Comparison of ENCODE assay signal across 15 mouse cellular contexts in genomic region chr5:115653776-115654175, GRCm38 (mm10).
"Had no signal": no experiment of that assay in that cellular context is flagged by ENCODE, and none has a peak within 500 bp of the region (broad histone marks: within the 10 kb centered on the region; RNA-seq: fewer than 3 reads in every experiment).

No protein-coding gene starts in this region.

- H3K27ac ChIP-seq: limb, embryonic 10.5 days; limb, embryonic 13.5 days; liver, embryonic 15.5 days; lung, embryonic 15.5 days had no signal

- H3K4me2 ChIP-seq: lung, embryonic 15.5 days; midbrain, embryonic 11.5 days had no signal

- H3K27me3 ChIP-seq: limb, embryonic 13.5 days; liver, embryonic 15.5 days; lung, embryonic 15.5 days had no signal

- H3K4me3 ChIP-seq: liver, embryonic 12.5 days; liver, embryonic 15.5 days; lung, embryonic 15.5 days had no signal

- H3K9ac ChIP-seq: limb, embryonic 13.5 days; liver, embryonic 12.5 days; liver, embryonic 15.5 days; lung, embryonic 15.5 days had no signal

- H3K9me3 ChIP-seq: limb, embryonic 10.5 days; limb, embryonic 13.5 days; liver, embryonic 12.5 days; liver, embryonic 15.5 days; lung, embryonic 15.5 days; megakaryocyte, embryonic 14.5 days had no signal

- DNase-seq: kidney, adult 9 months; kidney, postnatal 14 days; kidney, postnatal 4 days; lung, adult 18-20 months; lung, postnatal 10 days; lung, postnatal 36 days; midbrain, embryonic 14.5 days; thymus, adult 18-20 months had no signal

- H3K36me3 ChIP-seq: limb, embryonic 10.5 days; liver, embryonic 15.5 days; lung, embryonic 15.5 days had no signal
